Mouse (Mus musculus) midbrain, embryonic 10.5 days (tissue): ENCODE results near the gene Ntrk3. TPM values are rescaled to one million over a fixed set of nuclear protein-coding genes. Genes with fewer than 3 reads are reported as not detected.

Experiments used
- polyA plus RNA-seq: library from polyadenylated mRNA; unstranded; fragments of >200 nt; fragmentation: Nextera tagmentation; extraction: Ambion mirVana; gene quantifications from 2 replicates; pipeline ENCODE4 v1.2.1, GENCODE M21; 2016

Ntrk3 gene
- polyA plus RNA-seq, 1 experiment from 2014 or later, result 2.1 TPM

Other genes starting within 250 kb of the Ntrk3 start
- 91.4 and 97.8 TPM in 2 replicates for gene Mrps11, start 45.1 kb upstream of the Ntrk3 start, polyA plus RNA-seq
- gene Mrpl46, start 45.5 kb upstream of the Ntrk3 start, polyA plus RNA-seq, result 75.5 and 87.7 TPM in 2 replicates
- 23.4 and 24.4 TPM in 2 replicates for gene Det1, start 109.3 kb upstream of the Ntrk3 start, polyA plus RNA-seq
- 72.2 and 76.5 TPM in 2 replicates for gene Aen, start 157.8 kb upstream of the Ntrk3 start, polyA plus RNA-seq
- gene Isg20, start 175.4 kb upstream of the Ntrk3 start, polyA plus RNA-seq, result 0.39 and 0.75 TPM in 2 replicates